Mouse (Mus musculus): Measurements from ENCODE around the gene Cdkn2c. TPM values are rescaled to one million over a fixed set of nuclear protein-coding genes. Genes with fewer than 3 reads are reported as not detected.

The Cdkn2c gene
- polyA plus RNA-seq, 1 experiment from 2014 or later, result 18.0 TPM

Other genes with a start within 250 kb of the Cdkn2c start
- 41.3 and 43.3 TPM in 2 replicates for gene Rnf11, start 182.5 kb downstream of the Cdkn2c start, polyA plus RNA-seq (2015; fragmentation: Nextera tagmentation; extraction: Ambion mirVana)
- not detected in 2 replicates for gene 4930522H14Rik, start 135.9 kb downstream of the Cdkn2c start, polyA plus RNA-seq (2015; fragmentation: Nextera tagmentation; extraction: Ambion mirVana)
- gene Faf1, start 9.4 kb upstream of the Cdkn2c start, polyA plus RNA-seq (2015; fragmentation: Nextera tagmentation; extraction: Ambion mirVana), result 24.3 and 25.0 TPM in 2 replicates